Mouse (Mus musculus): ENCODE data around the gene Kel.

The Kel gene

GRCm38 (mm10) chr6:41646672-41647071 lies 57.5 kb downstream of the Kel start:
- in situ Hi-C loops (cut with MseI, MboI) = no loop called here

GRCm38 (mm10) chr6:41646220-41646619 lies 57.9 kb downstream of the Kel start:
- in situ Hi-C loops (cut with MseI, MboI) = no loop called here

- in situ Hi-C loops (cut with MseI, MboI) = no loop called here
These were observed 60.9 kb downstream of the Kel start for GRCm38 (mm10) chr6:41643227-41643626.

GRCm38 (mm10) chr6:41642765-41643164 lies 61.4 kb downstream of the Kel start:
- in situ Hi-C loops (cut with MseI, MboI) = no loop called here

GRCm38 (mm10) chr6:41641173-41641866 lies 62.8 kb downstream of the Kel start:
- in situ Hi-C loops (cut with MseI, MboI) = no loop called here

- in situ Hi-C loops (cut with MseI, MboI) = no loop called here
These were observed 63.7 kb downstream of the Kel start for GRCm38 (mm10) chr6:41640449-41640848.

- in situ Hi-C loops (cut with MseI, MboI) = no loop called here
These were observed 66.1 kb downstream of the Kel start for GRCm38 (mm10) chr6:41637927-41638506.

- in situ Hi-C loops (cut with MseI, MboI) = no loop called here
These were observed 66.7 kb downstream of the Kel start for GRCm38 (mm10) chr6:41637393-41637792.

All from mouse trophoblast stem cell (cell line).